Mouse (Mus musculus) lung, adult 18-20 months (tissue): ENCODE results near the gene Wdr18.

Experiments
- DNase-seq, 2 experiments: peaks; one replicate each; pipeline ENCODE4 v3.0.0; 2022; ENCODE audit warnings: mixed read lengths in 2 of 2

Gene Wdr18

DNA sequence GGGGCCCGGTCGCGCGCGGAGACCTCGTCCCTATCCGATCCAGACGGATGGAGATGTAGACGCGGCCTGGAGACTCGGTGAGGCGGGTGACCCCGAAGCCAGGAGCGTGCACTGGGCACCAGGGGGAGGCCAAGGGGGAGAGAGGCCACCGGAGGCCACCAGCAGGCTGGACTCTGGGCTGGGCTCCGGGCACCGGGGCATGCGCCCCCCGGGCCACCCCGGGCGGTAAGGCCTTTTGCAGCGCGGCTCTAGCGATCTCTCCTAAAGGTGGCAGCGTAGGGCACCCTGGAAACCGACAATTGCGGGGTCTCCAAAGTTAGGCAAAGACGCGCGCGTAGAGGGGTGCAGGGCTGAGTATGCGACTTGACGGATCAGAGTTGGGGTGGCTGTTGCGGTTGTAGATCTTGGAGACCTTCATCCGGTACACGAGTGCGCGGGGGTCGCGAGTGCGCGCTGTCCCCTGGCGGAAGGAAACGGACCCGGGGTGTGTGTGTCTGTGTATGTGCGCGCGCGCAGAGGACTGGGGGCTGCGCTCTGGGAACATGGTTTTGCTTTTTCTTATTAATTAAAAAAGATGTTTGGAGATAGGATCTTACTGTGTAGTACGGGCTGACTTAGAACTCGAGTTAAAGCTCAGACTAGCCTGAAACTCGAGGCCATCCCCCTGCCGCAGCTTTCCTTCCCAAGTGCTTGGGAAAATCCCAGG lies 32.5 kb upstream of the Wdr18 start:
- peak; percentile 46 to 53 for DNase-seq

DNA sequence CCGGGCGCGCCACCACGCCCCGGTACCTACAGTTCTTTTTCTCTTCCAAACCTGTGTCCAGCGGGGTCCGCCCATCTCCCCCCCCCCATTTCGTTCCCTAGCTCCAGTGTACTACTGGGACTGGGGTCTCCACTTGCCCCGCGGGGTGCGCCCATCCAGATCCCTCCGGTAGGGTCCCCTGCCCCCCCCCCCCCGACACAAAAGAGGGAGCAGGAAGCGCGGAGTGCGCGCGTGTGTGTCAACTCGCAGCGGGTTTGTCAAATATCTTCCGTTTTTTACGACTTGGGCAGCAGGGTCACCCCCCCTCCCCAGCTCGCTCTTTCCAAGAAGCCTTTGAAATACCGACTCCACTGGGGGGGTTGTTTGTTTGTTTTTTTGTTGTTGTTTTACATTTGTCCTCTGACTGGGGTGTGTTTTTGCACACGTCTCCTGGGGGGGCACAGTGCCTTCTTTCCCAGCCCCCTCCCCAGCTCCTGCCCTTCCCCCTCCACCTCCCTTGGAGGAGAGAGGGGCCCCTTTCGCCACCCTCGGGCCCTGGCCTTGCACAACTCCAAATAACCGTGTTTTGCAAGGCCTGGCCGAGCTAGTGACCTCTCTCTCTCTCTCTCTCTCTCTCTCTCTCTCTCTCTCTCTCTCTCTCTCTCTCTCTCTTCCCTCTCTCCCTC lies 31.8 kb upstream of the Wdr18 start:
- peak; percentile 50 to 68 for DNase-seq

DNA sequence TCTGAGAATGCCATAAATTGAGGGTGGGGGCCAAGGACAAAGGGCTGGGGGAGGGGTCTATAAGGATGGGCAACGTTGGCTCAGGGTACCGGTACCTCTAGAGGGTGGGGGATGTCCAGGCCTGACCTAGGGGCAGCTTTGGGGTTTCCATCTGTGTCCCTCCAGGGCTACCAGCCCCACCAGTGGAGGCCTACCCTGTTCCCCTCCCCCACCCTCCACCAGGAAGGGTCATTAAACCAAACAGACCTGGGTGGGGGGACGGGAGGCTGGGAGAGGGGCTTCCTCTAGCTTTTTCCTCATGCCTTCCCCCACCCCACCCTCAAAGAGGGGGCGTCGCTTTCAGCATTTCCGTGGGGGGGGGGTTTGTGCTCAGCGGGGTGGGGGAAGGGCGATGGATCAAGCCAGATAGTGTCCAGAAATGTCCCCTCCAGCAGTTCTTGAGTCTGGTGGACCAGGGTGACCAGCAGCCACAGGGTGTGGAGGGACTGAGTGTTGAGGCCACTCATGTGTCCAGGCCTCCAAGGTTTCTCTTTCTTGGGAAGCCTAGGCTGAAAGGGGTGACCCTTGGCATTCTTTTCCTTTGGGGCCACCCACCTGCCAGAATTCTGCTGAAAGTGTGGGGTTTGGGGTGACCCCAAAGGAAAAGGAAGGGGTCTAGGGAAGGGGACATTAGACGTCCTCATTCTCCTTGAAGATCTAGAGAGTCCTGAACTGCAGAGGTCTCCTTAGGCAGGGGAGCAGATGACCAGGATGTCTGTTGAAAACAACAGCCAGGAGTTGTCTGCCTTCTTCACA lies 30.8 kb upstream of the Wdr18 start:
- DNase-seq = no peak

DNA sequence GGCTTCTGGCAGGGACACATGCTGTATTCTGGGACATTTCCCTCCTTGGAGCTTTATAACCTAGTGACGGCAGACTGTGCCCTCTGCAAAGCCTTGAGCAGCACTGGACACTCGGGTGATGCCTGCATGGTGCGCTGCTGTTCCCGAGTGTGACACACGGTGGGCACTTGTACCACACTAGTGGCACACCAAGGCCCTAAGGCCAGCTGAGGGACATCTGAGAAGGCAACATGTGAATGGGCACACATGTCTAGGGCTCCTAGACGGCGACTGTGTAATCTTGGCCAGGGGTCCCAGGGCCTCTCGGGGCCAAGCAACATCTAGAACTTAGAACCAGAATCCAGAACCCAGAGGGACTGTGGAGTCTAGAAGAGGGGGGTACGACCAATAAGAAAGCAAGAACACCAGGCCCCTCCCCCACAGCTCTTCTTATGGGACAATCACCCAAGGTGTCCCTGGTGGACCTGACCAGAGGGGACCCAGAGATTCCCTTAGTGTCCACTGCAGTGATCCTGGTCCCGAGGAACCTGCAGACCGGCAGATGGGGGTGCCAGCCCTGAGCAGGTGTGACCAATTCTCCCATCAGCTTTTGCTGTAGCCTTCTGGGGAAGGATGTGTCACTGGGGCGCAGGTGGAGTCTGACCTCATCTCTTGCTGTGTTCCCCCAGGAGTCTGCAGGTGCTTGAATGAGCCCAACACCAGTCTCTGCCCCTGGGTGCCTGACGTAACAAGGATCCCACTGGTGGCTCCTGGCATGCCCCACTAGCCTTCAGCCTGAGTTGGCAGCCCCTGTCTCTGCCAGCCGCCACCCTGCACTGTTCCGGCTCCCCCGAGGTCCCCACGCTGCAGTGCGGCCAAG lies 29.8 kb upstream of the Wdr18 start:
- no peak for DNase-seq

DNA sequence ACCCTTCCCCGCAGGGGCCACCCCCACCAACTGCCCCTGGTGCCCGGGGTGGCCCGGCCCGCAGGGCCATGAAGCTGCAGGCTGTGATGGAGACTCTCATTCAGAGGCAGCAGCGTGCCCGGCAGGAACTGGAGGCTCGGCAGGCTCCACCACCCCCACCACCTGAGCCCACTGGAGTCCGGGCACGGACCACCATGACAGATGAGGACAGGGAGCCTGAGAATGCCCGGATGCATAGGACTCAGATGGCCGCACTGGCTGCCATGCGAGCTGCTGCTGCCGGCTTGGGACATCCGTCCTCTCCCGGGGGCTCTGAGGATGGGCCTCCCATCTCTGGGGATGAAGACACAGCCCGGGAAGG lies 29.1 kb upstream of the Wdr18 start:
- DNase-seq = no peak

DNA sequence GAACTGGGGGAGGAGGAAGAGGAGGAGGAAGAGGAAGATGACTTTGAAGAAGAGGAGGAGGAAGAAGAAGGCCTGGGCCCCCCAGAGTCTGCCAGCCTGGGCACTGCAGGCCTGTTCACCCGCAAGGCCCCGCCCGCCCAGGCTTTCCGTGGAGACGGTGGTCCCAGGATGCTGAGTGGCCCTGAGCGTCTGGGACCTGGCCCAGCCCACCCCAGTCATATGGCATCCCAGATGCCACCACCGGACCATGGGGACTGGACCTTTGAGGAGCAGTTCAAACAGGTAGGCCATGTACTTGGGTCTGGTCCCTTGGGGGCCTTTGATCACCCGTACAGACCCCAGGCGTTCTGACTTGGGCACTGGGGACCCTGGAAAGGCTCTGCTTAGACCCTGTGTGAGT lies 28.2 kb upstream of the Wdr18 start:
- no peak for DNase-seq

DNA sequence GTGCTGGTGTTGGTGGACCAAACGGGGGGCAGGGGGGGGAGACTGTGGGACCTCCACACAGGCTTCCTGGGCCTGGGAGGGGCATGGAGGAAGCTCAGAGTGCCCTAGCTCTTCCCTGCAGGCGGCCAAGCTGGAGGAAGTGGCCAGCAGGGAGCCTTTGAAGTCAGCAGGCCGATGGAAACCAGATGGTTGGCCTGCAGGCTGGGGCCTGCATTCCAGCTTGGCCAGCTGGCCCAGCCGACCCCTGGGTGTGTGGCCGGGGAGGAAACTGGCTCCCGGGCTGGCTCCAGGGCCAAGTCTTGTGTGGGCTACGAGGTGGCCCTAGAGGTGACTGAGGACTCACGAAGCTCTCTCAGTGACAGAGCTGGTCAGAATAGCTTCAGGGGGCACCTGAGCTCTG lies 27.2 kb upstream of the Wdr18 start:
- DNase-seq = peak; percentile 64 to 72

DNA sequence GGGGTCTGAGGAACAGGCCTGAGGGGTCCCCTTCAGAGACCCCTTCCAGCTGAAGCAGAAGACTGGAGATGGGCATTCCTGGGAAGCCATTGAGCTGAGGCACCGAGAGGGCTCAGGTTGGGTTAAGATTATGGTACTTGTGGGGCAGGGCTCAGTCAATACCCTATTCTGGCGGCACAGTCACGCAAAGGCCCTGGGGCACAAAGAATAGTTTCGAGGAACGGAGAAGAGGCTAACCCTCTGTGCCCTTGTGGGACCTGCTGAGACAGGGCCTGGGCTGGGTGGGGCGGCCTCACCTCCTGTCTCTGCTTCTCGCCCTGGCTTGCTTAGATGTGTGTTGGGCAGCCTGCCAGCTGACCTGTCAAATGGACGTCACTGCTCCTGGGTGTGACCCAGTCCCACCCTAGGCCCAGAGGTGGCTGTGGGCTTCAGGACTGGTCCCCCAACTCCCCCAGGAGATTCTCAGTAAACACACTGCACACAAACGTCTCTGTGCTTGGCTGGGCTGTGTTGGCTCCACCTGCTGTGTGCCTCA lies 26.7 kb upstream of the Wdr18 start:
- DNase-seq = no peak

DNA sequence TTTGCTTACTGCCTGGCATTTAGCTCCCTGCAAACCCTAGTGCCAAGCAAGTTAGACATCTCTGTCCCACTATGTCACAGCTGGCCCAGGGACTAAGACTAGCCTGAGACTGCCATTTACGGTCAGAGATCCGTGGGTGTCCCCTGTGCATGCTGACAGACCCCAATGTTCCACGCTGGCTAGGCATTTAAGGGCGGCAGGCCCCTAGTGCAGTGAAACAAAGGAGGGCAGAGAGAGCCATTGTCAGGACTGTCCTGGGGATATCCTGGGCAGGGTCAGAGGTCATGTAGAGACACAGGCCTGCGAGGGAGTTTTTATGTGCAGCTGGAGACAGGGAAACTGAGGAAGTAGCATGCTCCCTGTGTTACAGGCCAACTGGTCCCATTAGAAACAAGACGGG lies 26.1 kb upstream of the Wdr18 start:
- DNase-seq = no peak

DNA sequence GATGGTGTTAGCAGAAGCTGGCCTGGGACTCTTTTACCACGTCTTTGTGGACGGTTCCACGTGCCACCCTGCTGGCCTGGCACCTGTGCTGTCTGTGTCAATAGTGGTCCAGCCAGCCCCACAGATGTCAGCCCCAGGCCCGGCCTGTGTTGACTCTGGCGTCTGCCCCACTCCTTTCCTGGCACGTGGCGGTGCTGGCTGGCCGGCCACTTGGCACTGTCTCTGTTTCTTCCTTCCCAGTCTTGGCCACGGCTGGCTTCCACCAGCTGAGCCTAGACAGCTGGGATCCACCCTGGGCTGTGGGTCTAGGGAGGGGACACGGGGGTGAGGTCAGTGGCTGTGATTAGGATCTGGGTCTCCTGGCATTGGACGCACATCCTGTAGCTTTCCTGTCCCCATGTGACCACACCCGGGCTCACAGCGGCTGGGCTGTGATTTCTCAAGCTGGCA lies 25.7 kb upstream of the Wdr18 start:
- peak; percentile 93 to 96 for DNase-seq

DNA sequence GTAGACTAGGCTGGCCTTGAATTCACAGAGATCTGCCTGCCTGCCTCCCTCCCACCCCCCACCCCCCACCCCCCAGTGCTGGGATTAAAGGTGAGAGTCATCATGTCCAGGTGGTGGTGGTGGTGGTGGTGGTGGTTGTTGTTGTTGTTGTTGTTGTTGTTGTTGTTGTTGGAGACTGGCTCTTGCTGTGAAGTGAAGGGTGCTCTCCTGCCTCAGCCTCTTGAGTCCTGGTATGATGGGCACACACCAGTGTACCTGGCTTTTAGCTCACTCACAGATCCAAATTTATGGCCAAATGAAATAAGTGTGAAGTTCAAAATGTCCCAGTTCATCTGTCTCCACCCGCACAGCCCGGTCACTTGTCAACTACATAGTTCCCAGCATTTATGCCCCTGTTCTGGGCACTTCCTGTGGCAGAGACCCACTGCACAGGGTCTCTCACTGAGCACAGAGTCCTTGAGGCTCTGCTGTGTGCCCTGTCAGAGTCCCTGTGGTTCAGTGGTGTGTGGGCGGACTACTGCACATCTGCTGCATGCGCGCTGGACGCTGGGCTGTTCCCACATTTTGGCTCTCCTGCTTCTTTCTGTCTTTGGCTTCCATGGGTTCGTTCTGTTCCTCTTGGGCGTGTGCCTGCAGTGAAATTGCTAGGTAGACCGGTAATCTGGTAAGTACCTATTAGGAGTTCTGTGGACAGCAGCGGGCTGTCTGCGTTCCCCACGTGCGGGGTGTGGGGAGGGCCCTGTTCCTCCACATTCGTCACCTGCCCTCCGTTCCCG lies 25.0 kb upstream of the Wdr18 start:
- DNase-seq = no peak

DNA sequence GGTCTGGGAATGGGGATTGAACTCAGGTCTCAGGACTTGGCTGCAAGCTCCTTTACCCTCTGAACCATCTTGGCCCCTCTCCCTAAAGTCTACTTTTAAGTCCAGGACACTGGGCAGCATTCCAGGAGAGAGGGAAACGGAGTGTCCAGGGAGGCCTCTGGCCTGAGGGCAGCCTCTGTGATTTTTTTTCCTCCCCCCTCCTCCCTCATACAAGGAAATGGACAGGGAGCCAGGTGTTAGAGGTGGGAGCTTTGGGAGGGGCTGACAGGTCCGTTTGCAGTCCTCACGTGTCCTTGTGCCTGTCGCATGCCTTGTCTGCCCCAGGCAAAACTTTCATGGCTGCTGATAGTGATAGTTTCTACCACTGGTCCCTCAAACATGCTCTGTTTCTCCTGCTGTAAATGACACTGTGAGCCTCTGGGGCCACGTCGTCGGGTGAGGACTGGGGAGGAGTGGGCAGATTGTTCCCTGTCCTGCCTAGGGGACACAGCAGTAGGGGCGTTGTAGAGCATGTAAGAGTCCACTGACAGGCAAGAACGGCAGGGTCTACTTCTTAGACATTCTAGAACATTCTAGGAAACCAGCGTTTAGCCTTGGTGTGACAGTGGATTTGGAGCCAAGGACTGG lies 23.6 kb upstream of the Wdr18 start:
- no peak for DNase-seq

DNA sequence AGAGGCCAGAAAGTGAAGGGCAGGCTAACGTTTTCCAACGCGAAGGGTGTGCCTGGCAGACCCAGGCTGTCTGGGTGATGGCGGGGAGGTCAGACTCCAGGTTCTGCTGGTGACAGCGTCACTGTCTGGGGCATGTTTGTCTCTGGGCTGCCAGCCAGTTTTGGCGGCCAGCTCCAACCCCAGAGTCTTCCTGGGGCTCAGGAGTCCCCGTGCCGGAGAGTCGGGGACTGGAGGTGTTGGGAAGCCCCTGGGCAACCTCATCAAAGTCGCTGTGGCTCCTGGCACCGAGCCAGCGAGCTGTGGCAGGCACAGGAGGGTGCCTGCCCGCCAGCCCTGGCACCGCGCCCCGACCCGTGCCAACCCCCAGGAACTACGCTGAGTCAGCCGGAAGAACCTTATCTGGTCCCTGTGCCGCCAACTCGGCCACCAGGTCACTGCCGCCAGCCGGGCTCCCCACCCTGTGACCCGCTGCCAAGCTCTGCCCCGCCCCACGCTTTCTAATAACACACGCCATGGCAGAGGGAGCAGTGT lies 23.0 kb upstream of the Wdr18 start:
- DNase-seq = peak; percentile 91 to 95

DNA sequence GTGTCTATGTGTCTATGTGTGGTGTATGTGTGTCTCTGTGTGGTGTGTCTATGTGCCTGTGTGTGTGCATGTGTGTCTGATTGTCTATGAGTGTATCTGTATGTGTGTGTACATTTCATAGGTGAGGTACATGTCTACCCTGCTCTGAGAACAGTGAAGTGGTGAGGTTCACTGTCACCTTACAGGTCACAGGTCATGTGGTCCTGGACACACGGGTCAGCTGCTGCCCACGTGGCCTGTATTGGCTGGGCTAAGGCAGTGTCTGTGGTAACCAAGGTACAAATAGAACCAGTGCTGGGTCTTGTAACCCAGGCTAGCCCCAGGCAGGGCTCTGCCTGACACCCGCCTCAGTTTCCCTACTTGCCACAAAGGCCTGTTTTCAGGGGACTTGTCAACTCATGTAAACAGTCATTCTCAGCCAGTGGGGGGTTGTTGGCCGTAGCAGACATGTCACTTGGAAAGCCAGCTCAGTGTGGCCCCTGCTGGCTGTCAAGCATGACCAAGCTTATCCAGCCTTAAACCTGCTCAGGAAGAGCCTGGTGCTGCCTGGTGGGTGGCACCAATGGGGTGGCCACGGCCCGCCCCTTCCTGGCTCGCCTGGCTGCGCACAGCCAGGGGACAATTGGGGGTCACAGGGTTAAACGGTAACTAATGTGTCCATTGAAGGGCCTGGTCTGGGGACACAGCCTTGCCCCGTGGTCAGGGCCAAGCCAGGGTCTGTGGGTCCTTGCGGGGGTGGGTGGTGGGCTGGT lies 22.0 kb upstream of the Wdr18 start:
- DNase-seq = no peak

DNA sequence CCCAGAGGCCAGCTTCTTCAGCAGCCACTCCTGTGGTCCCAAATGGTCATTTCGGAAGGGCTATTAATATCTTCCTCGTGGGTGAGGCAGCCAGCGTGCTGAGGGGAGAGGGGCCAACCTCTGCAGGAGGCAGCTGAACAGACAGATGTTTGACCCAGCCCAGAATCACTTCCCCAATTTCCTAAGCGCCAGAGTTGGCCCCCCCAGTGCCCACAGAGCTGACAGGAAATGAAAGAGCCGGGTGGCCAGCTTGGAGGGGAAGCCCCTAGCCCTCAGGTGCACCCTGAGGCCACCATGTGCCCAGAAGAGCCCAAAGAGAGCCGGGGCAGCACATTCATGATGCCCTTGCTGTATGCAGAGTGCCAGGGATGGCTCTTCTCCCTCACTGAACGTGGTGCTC lies 19.2 kb upstream of the Wdr18 start:
- peak; percentile 48 to 61 for DNase-seq

DNA sequence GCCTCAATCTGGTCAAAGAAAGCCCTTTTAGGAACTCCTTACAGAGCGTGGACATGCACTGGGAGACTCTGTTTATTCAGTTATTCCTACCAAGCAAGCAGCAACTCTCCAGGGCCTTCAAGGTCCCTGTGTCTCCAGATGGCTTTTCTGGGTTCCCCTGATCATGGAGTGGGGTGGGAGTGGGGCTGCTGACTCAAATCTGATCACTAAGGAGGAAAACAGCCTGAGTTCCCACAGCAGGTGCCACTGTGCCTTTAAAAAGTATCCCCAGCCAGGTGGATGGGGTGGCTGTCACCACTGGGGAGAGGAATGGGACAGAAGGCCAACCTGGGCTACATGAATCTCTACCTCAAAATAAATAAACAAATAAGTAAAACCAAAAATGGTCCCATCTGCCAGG lies 17.0 kb upstream of the Wdr18 start:
- no peak for DNase-seq

DNA sequence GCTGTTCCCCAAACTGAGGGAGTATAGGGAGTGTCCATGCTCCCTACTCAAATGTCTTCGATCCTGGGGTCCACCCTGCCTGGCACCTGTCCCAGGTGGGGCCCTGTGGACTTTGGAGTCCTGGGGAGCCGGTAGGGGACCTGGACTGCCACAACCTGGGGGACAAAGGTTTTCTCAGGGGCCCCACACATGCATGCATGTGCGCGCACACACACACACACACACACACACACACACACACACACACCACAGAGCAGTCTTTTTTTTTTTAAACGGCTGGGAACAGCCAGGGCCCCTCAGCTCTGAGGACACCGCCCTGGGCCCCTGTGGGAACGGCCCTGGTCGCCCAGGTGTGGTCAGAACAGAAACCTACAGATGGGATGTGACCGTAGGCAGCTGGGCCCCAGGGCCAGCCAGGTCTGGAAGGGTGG lies 16.5 kb upstream of the Wdr18 start:
- no peak for DNase-seq

DNA sequence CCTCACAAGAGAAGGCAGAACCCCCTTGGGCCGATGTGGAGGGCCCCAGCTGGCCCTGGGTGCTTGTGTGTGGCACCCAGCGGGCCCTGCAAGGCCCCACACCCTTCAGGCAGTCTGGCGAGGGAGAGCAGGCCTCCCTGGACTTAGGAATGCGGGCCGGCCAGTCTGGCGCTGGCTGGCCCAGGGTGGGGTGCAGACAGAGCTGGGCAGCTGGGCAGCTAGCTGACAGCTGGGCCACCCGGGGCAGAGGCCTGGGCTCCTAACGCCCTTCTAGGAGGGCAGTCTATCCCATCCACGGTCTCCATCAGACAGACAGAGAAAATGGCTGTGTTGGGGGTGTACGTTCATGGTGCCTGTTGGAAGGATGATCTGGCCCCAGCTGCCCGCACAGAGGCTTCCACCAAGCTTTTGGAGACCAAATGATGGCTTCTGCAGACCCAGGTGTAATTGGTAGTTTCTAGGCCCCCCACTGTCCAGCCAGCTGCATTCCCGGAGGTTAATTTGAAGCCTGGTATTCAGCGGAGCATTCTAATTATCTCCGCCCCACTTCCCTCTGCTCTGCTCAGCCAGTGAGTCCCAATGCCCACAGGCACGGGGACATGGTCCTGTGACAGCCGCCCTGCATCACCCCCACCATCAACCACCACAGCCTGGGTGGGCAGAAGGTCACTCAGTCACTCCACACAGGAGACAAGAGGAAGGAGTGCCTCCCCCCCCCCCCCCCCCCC lies 14.3 kb upstream of the Wdr18 start:
- DNase-seq = peak; percentile 56 to 71

DNA sequence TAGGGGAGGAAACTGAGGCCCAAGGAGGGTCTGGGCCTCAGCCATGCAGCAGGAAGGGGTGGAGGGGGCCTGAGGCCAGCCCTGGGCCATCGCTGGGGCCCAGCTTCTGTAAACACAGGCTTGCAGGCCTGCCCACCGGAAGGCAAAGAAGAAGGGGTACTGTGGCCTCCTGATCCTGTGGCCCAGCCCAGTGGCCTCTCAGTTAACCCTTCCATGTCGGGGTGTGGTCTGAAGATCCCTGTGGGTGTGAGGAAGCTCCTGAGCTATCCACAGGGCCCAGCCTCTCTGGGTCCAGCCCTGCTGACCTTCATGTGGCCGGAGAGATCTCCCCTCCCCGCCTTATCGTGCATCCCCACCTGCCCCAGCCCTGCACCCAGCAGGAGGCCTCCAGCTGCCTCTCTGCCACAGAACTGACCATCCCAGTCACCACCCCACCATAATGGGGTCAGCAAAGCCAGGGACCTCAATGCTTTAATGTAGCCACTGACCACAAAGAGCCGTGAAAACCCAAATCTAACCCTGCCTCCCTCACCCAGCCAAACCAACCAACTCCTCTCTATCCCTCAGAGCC lies 13.1 kb upstream of the Wdr18 start:
- no peak for DNase-seq
